Mouse (Mus musculus) WW6 (cell line): ENCODE data around the gene Eif3m.

Experiments used
- DNase-seq: peaks from one replicate; pipeline ENCODE4 v3.0.0-alpha.2; 2013; ENCODE audit warnings: low read depth, low spot score

The Eif3m gene

DNA sequence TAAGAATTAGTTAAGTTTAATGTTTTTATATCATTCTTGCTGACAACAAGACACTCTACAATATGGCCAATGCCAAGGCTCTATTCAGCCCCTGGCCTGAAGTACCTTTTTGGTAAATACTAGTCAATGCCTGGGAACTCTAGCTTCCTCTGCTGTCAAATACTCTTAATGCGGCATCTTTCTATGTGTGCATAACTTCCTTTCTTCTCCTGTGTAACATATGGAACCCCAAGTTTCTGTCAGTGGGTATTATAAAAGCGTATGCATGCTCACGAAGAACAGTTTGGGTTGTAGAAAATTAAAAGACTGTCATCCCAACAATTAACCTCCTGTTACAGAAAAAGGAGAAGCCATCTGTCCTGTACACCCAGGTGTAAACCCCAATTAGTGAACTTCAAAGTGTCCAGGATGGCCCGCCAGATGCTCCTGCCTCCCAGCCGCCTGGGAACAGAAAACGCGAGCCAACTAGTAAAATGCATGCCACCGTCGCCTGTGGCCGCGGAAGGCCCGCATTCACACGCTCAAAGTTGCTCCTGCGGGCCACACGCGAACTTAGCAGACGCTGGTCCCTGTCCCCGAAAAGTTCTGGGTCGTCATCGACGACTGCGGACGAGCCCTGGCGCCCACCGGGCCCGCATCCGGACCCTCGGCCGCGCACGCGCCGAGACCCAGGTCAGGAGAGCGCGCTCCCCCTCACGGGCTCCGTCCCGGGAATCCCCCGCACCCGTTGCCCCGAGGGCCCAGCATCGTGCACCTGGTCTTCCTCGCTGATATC lies 501 bp downstream of the Eif3m start:
- no peak for DNase-seq

- DNase-seq: no peak
Observed at GRCm38 (mm10) chr2:105007236-105007635, 9.6 kb downstream of the Eif3m start.

DNA sequence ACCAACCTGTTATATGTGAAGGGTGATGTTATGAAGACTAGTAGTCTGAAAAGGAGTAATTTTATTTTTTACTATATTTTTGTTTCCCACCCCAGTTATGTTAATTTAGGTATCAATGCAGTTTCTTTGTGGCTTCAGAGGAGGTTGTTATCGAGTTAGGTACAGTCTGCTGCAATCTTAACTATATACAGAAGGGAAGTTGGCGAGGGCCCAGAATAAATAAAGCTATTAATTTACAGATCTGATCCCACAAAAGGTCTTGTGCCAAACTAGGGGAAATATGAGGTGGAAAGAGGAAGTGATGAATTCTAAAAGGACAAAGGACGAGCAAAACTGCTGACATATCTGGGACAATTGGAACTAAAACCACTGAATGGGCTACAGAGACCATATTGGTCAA lies 20.7 kb downstream of the Eif3m start:
- DNase-seq: no peak

DNA sequence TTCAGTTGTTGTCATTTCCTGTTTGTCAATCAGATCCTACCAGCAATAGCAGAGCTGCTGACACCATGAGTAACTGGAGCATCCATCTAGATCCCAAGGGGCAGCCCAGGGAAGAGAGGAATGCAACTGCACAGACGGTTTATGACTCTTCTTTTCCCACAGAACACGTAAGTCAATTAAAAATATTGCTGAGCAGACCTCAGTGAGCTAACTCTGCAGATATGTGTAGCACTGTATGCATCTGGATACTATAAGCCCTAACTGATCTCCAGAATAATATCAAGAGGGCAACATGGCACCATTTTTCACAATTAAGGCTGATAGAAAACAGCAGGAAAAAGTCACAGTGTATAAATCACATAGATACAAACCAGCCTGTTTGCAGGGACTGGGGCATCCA lies 22.4 kb downstream of the Eif3m start:
- no peak for DNase-seq

DNA sequence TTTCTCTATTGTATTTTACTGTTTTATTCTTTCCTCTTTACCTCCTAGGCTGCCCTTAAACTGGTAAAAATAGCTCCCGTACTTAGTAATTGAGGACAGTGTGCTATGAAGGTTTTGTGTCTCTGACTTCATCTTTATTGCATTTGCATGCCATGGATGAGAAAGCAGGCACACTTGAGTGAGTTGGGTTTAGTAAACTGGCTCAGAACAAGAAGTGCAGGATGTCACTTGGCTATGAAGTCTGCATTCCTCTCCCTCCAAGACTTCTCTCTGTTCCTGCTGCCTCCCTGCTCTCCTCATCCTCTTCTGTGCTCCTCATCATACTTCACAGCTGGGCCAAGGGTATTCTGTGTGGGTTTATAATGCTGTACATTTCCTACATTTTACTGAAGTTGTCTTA lies 27.9 kb downstream of the Eif3m start:
- DNase-seq: no peak

DNA sequence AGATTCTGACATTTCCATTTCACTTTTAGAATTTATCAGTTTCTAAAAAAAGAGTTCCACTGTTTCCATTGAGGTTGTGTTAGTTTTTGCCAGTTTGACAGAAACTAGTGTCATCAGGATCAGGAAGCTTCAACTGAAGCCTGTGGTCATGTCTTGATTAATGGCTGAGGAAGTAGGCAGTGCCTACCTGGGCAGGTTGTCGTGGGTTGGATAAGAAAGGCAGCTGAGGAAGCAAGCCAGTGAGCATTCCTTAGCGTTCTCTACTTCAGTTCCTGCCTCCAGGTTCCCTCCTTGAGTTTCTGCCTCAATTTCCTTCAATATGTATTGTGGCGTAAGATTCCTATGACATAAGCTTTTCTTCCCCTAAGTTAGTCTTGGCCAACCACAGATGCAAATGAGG lies 31.1 kb downstream of the Eif3m start:
- no peak for DNase-seq

DNA sequence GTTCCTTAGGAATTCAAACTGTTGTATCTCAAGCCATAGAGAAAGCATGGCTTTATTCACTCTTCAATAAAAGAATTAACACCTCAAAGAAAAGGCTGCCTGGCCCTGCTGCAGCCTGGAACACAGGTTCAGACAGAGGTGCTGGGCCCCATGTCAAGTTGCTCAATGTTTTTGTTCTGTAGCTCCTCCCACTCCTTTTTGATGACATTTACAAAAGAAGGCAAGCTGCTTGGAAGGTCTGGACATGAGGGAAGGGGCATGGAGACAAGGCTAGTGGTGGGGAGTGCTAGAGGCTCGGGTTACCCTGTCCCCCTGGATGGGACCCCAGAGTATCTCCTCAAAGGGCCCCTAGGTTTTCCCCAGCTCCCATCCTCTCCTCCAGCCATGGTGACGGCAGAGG lies 35.2 kb downstream of the Eif3m start:
- no peak for DNase-seq

DNA sequence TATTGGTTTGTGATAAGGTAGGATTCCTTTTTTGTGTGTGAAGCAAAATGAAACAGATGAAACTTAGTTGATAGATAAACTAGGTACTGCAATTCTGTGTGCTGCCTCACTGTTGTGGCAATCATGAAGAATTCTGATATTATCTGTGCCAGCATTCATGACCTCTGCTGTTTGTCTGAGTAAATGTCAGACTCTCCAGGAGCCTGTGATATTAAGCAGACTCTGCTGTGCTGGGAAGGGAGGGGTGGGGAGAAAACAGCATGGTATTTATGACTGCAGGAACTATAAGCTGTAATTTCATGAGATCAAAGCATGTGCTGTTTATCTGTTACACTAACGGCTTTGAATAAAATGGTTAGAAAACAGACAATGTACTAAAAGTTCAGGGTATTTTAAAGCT lies 52.4 kb downstream of the Eif3m start:
- no peak for DNase-seq
